Mouse (Mus musculus) forebrain, embryonic 12.5 days (tissue): Measurements from ENCODE around the gene Sdsl. TPM values are rescaled to one million over a fixed set of nuclear protein-coding genes. Genes with fewer than 3 reads are reported as not detected.

Source experiments
- ATAC-seq: fragments of 200-750 bp; cut with Nextera tagmentation; 2 replicates; pipeline ENCODE4 v1.8.0; 2017; ENCODE audit warnings: moderate TSS enrichment; ENCODE audit not compliant: low FRiP score
- H3K27ac ChIP-seq: fragments of 300-500 bp; sonication (generic); 2 replicates; pipeline ENCODE4 v1.5.1; 2016; ENCODE audit warnings: mild to moderate bottlenecking
- H3K27me3 ChIP-seq: fragments of 300-500 bp; sonication (generic); 2 replicates; pipeline ENCODE4 v1.6.1; 2016; ENCODE audit warnings: mild to moderate bottlenecking
- H3K36me3 ChIP-seq: fragments of 300-500 bp; sonication (generic); replicated peaks from 2 replicates; pipeline ENCODE4 v1.6.1; 2016; ENCODE audit warnings: mild to moderate bottlenecking
- H3K4me1 ChIP-seq: fragments of 300-500 bp; sonication (generic); 2 replicates; pipeline ENCODE4 v1.6.1; 2016
- H3K4me2 ChIP-seq: fragments of 300-500 bp; sonication (generic); 2 replicates; pipeline ENCODE4 v1.6.1; 2016; ENCODE audit warnings: mild to moderate bottlenecking, moderate library complexity
- H3K4me3 ChIP-seq: fragments of 300-500 bp; sonication (generic); replicated peaks from 2 replicates; pipeline ENCODE4 v1.5.1; 2016; ENCODE audit warnings: mild to moderate bottlenecking
- H3K9ac ChIP-seq: fragments of 300-500 bp; sonication (generic); 2 replicates; pipeline ENCODE4 v1.6.1; 2016; ENCODE audit warnings: mild to moderate bottlenecking
- H3K9me3 ChIP-seq: fragments of 300-500 bp; sonication (generic); 2 replicates; pipeline ENCODE4 v1.6.1; 2016
- WGBS: fragments of 180-500 bp; shearing (Covaris S2); methylation state at CpG from one replicate; pipeline ENCODE4 v1.1.7; 2016; 5-methylcytosine and 5-hydroxymethylcytosine counted together
- polyA plus RNA-seq: library from polyadenylated mRNA; unstranded; fragments of >200 nt; fragmentation: Nextera tagmentation; extraction: Ambion mirVana; gene quantifications from 2 replicates; pipeline ENCODE4 v1.2.1, GENCODE M21; 2016

The Sdsl gene
- polyA plus RNA-seq, 1 experiment from 2014 or later, result 4.5 TPM

DNA sequence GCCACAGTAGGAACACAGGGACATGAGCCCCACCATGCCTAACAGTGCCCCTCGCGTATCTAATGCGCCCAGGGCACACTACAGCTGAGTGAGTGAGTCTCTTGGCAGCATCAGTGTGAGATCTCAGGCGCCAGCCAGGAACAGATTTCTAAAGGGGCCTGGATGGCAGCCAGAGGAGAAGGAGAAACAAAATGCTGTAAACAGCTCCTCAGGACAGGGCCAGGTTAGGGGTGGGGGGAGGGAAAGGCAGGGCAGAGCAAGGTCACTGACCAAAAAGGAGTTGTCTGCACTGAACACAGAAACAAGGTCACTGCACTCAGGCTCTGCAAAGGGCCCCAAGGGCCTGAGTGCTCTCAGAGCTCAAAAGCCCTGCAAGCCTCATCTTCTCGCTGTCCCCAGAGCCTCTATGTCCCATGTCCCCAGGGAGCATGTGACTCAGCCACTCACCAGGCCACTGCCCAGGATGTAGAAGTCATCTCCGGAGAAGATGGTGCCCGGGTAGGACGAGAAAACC is 18.1 kb upstream of the Sdsl start:
- Histone ChIP-seq H3K4me1 (no peaks in the 10 kb centered on the region), H3K9me3 (no peaks in the 10 kb centered on the region), H3K4me3 (no peak overlapping the region), H3K27me3 (no peaks in the 10 kb centered on the region), H3K27ac (no peak overlapping the region), H3K9ac (no peak overlapping the region), H3K4me2 (no peak overlapping the region), H3K36me3 (peaks cover 37% of the 10 kb centered on the region)
- no peak for ATAC-seq
- 86% methylated on average over 8 of the region's 8 CpGs for WGBS

DNA sequence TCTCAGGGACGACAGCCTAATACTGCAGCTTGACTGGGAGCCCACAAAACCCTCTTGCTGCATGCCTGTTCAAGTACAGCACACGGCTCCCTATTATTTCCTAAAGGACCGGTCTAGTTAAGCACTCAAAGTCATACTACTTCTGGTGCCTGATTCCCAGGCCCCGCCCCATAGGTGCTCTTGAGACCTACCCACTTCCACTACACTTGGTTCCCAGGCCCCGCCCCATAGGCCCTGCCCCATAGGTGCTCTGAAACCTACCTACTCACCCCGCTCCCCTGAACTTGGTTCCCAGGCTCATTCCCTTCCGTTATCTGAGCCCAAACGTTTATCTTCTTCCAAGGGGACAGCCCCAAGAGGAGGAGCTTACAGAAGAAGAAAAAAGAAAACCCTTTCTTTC is 15.2 kb upstream of the Sdsl start:
- no peaks in the 10 kb centered on the region for H3K27me3 ChIP-seq
- no peaks in the 10 kb centered on the region for H3K4me1 ChIP-seq
- no peak overlapping the region for H3K4me3 ChIP-seq
- no peak overlapping the region for H3K4me2 ChIP-seq
- no peaks in the 10 kb centered on the region for H3K9me3 ChIP-seq
- H3K27ac ChIP-seq, result no peak overlapping the region
- 90% methylated on average over 8 of the region's 8 CpGs for WGBS
- ATAC-seq, result no peak
- H3K36me3 ChIP-seq, result peaks cover 60% of the 10 kb centered on the region
- no peak overlapping the region for H3K9ac ChIP-seq

DNA sequence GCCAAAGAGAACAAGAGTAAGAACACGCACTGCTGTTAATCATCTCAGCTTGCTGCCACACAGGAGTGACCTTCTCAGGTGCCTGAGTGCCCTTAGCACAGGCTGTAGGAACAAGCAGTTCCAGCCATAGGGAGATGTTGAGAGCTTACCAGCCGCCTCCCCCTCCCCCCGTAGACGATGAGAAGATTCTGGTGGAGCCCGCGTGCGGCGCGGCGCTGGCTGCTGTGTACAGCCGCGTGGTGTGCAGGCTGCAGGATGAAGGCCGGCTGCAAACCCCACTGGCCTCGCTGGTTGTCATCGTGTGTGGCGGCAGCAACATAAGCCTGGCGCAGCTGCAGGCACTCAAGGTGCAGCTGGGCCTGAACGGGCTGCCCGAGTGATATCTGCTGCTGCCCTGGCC is 10.8 kb upstream of the Sdsl start:
- H3K27me3 ChIP-seq, result no peaks in the 10 kb centered on the region
- no peaks in the 10 kb centered on the region for H3K9me3 ChIP-seq
- no peaks in the 10 kb centered on the region for H3K4me1 ChIP-seq
- no peak overlapping the region for H3K4me2 ChIP-seq
- 83% methylated on average over 19 of the region's 19 CpGs for WGBS
- H3K9ac ChIP-seq, result no peak overlapping the region
- no peak for ATAC-seq
- H3K4me3 ChIP-seq, result no peak overlapping the region
- H3K36me3 ChIP-seq, result peaks cover 43% of the 10 kb centered on the region
- no peak overlapping the region for H3K27ac ChIP-seq

DNA sequence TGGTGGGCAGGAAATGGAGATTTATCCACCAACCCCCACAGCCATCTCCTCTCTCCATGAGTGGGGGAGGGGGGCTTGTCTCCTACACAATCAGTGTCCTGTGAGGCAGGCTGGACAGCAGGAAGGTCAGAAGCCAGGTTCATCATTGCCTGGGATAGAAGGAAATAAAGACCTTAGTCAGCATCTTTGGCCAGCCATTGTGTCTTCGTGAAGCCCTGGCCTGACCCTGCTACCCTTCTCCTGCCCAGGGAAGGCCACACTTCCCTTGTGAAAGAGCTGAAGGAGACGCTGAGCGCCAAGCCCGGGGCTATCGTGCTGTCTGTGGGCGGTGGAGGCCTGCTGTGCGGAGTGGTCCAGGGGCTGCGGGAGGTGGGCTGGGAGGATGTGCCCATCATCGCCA is 8.6 kb upstream of the Sdsl start:
- Histone ChIP-seq H3K27me3 (0 out of 2 replicates have a peak, but pooled peaks cover 5% of the 10 kb centered on the region), H3K4me1 (0 out of 2 replicates have a peak, but pooled peaks cover 3% of the 10 kb centered on the region), H3K9ac (no peak overlapping the region), H3K4me3 (no peak overlapping the region), H3K36me3 (peaks cover 28% of the 10 kb centered on the region), H3K27ac (no peak overlapping the region), H3K4me2 (no peak overlapping the region), H3K9me3 (no peaks in the 10 kb centered on the region)
- ATAC-seq, result no peak
- WGBS, result 69% methylated on average over 9 of the region's 9 CpGs

DNA sequence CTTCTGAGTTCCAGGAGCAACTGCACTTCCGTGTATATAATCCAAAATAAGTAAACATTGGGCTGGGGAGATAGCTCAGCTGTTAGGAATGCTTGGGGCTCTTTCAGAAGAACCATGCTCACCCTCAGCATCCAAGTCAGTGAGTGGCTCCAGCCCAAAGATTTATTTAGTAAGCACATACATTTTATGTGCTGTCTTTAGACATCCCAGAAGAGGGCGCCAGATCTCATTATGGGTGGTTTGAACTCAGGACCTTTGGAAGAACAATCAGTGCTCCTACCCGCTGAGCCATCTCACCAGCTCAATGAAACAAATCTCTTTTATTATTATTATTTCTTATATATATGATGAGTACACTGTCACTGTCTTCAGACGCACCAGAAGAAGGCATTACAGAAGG is 6.9 kb upstream of the Sdsl start:
- Histone ChIP-seq H3K27me3 (0 out of 2 replicates have a peak, but pooled peaks cover 5% of the 10 kb centered on the region), H3K9ac (no peak overlapping the region), H3K27ac (no peak overlapping the region), H3K4me2 (no peak overlapping the region), H3K4me1 (0 out of 2 replicates have a peak, but pooled peaks cover 4% of the 10 kb centered on the region), H3K36me3 (peaks cover 12% of the 10 kb centered on the region), H3K9me3 (no peaks in the 10 kb centered on the region), H3K4me3 (no peak overlapping the region)
- no peak for ATAC-seq
- 74% methylated on average over 4 of the region's 4 CpGs for WGBS

DNA sequence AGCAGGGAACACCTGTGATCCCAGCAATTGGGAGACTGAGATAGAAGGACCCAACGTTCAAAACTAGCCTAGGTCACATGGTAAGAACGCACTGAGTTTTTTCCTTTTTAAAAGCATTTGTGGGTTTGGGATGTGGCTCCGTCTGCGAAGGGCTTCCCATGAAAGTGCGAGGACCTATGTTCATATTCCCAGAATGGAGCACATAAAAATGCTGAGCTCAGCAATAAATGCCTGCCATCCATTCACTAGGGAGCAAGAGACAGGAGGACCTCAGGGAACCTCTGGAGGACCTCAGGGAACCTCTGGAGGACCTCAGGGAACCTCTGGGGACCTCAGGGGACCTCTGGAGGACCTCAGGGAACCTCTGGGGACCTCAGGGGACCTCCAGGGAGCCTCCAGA is 5.4 kb upstream of the Sdsl start:
- 0 out of 2 replicates have a peak, but pooled peaks cover 5% of the 10 kb centered on the region for H3K27me3 ChIP-seq
- no peak overlapping the region for H3K4me2 ChIP-seq
- no peaks in the 10 kb centered on the region for H3K9me3 ChIP-seq
- no peaks in the 10 kb centered on the region for H3K36me3 ChIP-seq
- no peak overlapping the region for H3K4me3 ChIP-seq
- no peak overlapping the region for H3K27ac ChIP-seq
- H3K9ac ChIP-seq, result no peak overlapping the region
- WGBS, result 91% methylated on average over 5 of the region's 5 CpGs
- no peak for ATAC-seq
- 0 out of 2 replicates have a peak, but pooled peaks cover 4% of the 10 kb centered on the region for H3K4me1 ChIP-seq

DNA sequence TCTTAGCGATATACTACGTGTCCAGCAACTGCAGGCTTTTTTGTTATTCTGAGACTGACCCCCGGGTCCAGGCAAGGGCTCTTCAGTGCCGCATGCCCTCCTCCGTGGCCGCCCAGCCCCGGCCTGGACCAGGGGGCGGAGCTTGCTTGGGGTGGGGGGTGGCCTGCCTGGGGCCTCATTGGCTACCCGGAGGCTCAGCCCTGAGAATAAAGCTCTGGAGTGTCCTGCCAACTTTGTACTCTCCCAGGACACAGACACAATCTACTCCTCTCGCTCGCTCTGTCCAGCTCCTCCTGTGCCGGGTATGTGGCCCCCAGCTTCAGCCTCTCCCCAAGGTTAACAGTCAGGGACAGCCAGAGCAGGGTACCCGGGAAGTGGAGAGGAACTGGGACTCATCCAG is 3.7 kb upstream of the Sdsl start, which contains the start of gene Sds:
Sds (plus strand) TSS at position 231 of the 400 bp plus-strand sequence.
- ATAC-seq, result no peak

DNA sequence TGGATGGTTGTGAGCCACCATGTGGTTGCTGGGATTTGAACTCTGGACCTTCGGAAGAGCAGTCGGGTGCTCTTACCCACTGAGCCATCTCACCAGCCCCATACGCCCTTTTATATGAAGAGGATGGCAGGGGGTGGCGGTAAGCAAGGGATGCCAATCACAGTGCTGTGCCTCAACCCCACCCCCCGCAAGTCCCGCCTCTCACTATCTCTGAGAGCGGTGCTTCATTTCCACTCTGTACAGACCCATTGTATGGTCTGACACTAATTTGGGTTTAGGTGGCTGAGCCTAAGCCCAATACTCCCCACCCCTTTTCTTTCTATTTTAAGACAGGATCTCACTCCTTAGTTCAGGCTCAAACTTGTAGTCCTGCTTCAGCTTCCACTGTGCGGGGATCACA is 3.3 kb upstream of the Sdsl start:
- WGBS, result 40% methylated on average over 8 of the region's 8 CpGs
- 0 out of 2 replicates have a peak, but pooled peaks cover 5% of the 10 kb centered on the region for H3K27me3 ChIP-seq
- H3K4me2 ChIP-seq, result no peak overlapping the region
- H3K9me3 ChIP-seq, result no peaks in the 10 kb centered on the region
- no peak overlapping the region for H3K27ac ChIP-seq
- H3K9ac ChIP-seq, result no peak overlapping the region
- no peak overlapping the region for H3K4me3 ChIP-seq
- no peak for ATAC-seq
- no peaks in the 10 kb centered on the region for H3K36me3 ChIP-seq
- 0 out of 2 replicates have a peak, but pooled peaks cover 4% of the 10 kb centered on the region for H3K4me1 ChIP-seq

More for the DNA sequence above, 3.7 kb upstream of the Sdsl start, which contains the start of gene Sds:
- H3K4me1 ChIP-seq, result 0 out of 2 replicates have a peak, but pooled peaks cover 4% of the 10 kb centered on the region
- H3K27ac ChIP-seq, result no peak within 1 kb of the TSS
- no peak within 1 kb of the TSS for H3K9ac ChIP-seq
- H3K9me3 ChIP-seq, result no peaks in the 10 kb centered on the region
- no peak within 1 kb of the TSS for H3K4me3 ChIP-seq
- 0 out of 2 replicates have a peak, but pooled peaks cover 5% of the 10 kb centered on the region for H3K27me3 ChIP-seq
- H3K36me3 ChIP-seq, result no peaks in the 10 kb centered on the region
- 14% methylated on average over 13 of the region's 13 CpGs for WGBS
- no peak within 1 kb of the TSS for H3K4me2 ChIP-seq

DNA sequence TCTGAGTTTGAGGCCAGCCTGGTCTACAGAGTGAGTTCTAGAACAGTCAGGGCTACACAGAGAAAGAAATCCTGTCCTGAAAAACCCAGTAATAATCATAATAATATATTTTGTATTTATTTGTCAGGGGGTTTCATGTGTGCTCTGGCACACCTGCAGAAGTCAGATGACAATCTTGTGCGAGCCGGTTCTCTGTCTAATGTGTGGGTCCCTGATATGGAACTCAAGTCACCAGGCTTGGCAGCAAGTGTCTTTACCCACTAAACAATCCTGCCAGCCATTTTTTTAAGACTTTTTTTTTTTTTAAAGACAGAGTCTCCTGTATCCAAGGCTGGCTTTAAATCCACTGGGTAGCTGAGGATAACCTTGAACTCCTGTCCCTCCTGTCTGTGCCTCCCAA is 751 bp upstream of the Sdsl start:
- H3K4me1 ChIP-seq, result 0 out of 2 replicates have a peak, but pooled peaks cover 4% of the 10 kb centered on the region
- H3K36me3 ChIP-seq, result no peaks in the 10 kb centered on the region
- H3K27ac ChIP-seq, result no peak overlapping the region
- no peak overlapping the region for H3K4me2 ChIP-seq
- H3K9ac ChIP-seq, result no peak overlapping the region
- H3K27me3 ChIP-seq, result 0 out of 2 replicates have a peak, but pooled peaks cover 5% of the 10 kb centered on the region
- no peaks in the 10 kb centered on the region for H3K9me3 ChIP-seq
- 95% methylated on average over 2 of the region's 2 CpGs for WGBS
- ATAC-seq, result no peak
- H3K4me3 ChIP-seq, result no peak overlapping the region

DNA sequence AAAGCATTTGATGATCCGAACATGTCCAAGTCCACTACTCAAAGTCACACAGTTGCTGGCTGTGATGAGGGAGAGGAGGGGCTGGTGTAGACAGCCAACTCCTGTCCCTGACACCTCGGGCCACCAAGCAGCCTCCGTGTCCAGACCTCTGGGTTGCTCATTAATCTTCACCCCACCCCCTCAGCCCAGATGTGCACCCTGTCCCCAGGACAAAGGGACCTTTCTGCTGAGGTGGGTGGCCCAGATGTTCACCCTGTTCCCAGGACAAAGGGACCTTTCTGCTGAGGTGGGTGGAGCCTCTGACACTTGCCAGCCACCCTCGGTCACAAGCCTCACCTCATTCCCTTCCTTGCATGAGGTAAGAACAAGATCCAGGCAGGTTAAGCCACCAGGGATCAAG is 1.1 kb downstream of the Sdsl start:
- Histone ChIP-seq H3K36me3 (no peaks in the 10 kb centered on the region), H3K27ac (no peak overlapping the region), H3K4me1 (peaks cover 6% of the 10 kb centered on the region; the same call in 1 of the 2 replicates), H3K27me3 (0 out of 2 replicates have a peak, but pooled peaks cover 2% of the 10 kb centered on the region), H3K4me2 (no peak overlapping the region), H3K9ac (no peak overlapping the region), H3K4me3 (no peak overlapping the region), H3K9me3 (no peaks in the 10 kb centered on the region)
- ATAC-seq, result no peak
- WGBS, result 51% methylated on average over 4 of the region's 4 CpGs

DNA sequence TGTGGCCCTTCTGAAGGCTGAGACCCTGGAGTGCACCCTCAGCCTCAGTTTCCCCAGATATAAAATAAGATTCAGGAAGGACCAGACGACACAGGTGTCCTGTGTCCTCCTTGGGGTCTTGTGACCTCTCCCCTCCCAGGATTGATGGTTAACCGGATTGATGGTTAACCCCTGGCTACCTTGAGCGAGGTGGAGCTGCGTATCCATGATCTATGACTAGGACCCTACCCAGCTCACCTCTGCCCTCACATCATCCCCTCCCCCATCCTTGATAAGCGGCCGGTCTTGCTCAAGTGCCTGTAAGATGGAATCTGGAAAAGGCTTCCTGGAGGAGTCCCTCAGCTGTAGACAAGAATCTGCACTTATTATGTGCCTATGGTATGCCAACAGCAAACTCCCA is 3.8 kb downstream of the Sdsl start:
- no peak overlapping the region for H3K9ac ChIP-seq
- H3K4me1 ChIP-seq, result peaks cover 2% of the 10 kb centered on the region; the same call in 1 of the 2 replicates
- H3K4me3 ChIP-seq, result no peak overlapping the region
- 90% methylated on average over 6 of the region's 6 CpGs for WGBS
- H3K27me3 ChIP-seq, result no peaks in the 10 kb centered on the region
- H3K27ac ChIP-seq, result no peak overlapping the region
- ATAC-seq, result no peak
- no peaks in the 10 kb centered on the region for H3K36me3 ChIP-seq
- no peak overlapping the region for H3K4me2 ChIP-seq
- no peaks in the 10 kb centered on the region for H3K9me3 ChIP-seq

DNA sequence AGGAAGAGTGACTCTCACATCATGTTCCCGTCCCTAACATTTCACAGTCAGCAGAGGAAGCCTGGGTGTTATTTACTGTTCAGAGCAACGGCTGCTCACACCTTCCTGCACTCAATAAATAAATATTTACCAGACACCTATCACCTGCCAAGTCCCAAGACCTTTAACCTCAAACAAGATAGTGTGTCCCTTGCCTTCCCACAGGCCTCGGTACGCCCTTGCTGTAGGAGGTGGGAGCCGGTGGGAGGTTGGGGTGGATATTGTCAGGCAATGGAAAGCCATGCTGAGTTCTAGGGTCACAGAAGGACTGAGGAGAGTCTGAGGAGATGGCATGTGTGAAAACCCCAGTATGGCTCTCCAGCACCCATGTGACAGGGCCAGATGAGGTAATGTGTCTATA is 4.3 kb downstream of the Sdsl start:
- Histone ChIP-seq H3K9ac (no peak overlapping the region), H3K27ac (no peak overlapping the region), H3K4me3 (no peak overlapping the region), H3K4me2 (no peak overlapping the region), H3K27me3 (no peaks in the 10 kb centered on the region), H3K4me1 (peaks cover 2% of the 10 kb centered on the region; the same call in 1 of the 2 replicates), H3K9me3 (no peaks in the 10 kb centered on the region), H3K36me3 (no peaks in the 10 kb centered on the region)
- ATAC-seq, result no peak
- 86% methylated on average over 5 of the region's 5 CpGs for WGBS

DNA sequence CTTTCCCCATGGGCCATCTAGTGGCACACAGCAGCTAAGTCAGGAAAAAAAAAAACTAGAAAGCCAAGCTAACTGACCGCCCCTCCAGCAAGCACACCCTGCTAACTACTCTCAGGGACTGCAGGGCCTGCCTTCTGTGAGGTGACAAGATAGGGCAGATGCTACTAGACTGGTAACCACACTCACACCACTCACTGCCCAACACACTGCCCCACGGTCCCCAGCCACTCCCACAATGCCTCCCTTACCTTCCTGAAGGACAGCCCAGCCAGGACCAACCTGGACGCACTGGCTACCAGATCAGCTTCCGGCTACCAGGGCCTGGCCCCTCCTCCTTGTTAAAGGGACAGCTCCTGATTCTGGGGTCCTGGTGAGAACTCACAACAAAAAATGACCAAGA is 5.6 kb downstream of the Sdsl start:
- peaks cover 2% of the 10 kb centered on the region; the same call in 1 of the 2 replicates for H3K4me1 ChIP-seq
- H3K36me3 ChIP-seq, result no peaks in the 10 kb centered on the region
- 4% methylated on average over 4 of the region's 4 CpGs for WGBS
- H3K27ac ChIP-seq, result no peak overlapping the region
- H3K4me3 ChIP-seq, result peak overlapping the region; percentile 21
- no peaks in the 10 kb centered on the region for H3K9me3 ChIP-seq
- peaks cover 6% of the 10 kb centered on the region; the same call in 1 of the 2 replicates for H3K27me3 ChIP-seq
- H3K9ac ChIP-seq, result no peak overlapping the region
- no peak for ATAC-seq
- H3K4me2 ChIP-seq, result peak overlapping the region; percentile 34
